Mouse (Mus musculus): ENCODE measurements around the gene Mpp3. TPM values are rescaled to one million over a fixed set of nuclear protein-coding genes. Genes with fewer than 3 reads are reported as not detected.

Mpp3 gene
- polyA plus RNA-seq, 1 experiment from 2014 or later = 3.3 TPM

DNA sequence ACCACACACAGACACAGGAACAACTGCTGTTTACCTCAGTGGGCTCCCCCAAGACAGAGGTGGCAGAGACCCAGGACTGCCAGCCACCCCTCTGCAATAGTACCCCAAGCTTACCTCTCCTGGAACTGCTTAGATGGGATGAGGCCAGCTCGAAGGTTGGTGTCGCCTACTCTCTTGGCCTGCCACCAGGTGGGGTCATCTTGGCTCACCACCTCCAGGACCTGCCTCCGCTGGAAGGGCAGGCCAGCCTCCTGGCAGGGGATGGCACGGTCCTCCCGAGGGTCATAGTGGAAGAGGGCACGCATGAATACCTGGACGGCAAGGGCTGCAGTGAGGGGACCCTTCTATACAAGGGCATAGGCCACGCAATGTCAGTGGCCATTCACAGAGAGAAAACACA lies 15.1 kb downstream of the Mpp3 start:
- Histone ChIP-seq H3K4me1 (ENCODE audit: control insufficient read depth in 2 of 2, insufficient read depth in 2 of 2, low read length in 2 of 2) (peaks cover 5 to 10% of the 10 kb centered on the region in 2 experiments; a peak in 2 of 4 replicates), H3K9ac (ENCODE audit: low read length) (no peak overlapping the region)
- 78% methylated on average over 8 of the region's 8 CpGs for WGBS

DNA sequence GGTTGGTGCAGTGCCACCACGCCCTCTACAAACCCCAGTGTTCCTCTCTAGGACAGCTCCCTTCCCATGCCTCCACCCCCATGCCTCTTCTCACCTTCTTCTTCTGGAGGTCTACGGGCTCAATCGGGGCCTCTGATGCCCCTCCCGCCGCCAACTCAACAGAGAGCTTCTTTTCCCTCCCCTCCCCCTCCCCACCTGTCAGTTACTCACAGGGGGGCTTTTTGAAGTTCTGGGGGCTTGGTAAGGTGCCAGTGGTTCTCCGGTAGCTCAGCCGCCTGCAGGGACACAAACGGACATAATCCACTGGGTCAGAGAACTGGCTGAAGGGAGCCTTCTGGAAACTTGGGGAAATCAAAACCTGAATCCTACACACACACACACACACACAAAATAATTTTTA lies 16.8 kb downstream of the Mpp3 start:
- H3K9me3 ChIP-seq (ENCODE audit: control insufficient read depth, low read length) = no peaks in the 10 kb centered on the region
- WGBS = 72% methylated on average over 8 of the region's 8 CpGs
- no peaks in the 10 kb centered on the region for H3K27me3 ChIP-seq (ENCODE audit: control insufficient read depth, insufficient read depth, low read length)
- no peak for ATAC-seq (ENCODE audit: insufficient number of reproducible peaks, insufficient read depth, low FRiP score, low read depth)
- H3K4me3 ChIP-seq (ENCODE audit: control insufficient read depth in 1 of 2, insufficient read depth in 1 of 2, low read depth in 1 of 2, low read length in 2 of 2) = no peak overlapping the region
- peaks cover 8 to 10% of the 10 kb centered on the region in 2 experiments; a peak in 2 of 4 replicates for H3K4me1 ChIP-seq (ENCODE audit: control insufficient read depth in 2 of 2, insufficient read depth in 2 of 2, low read length in 2 of 2)
- H3K36me3 ChIP-seq (ENCODE audit: control insufficient read depth, insufficient read depth, low read length) = peaks cover 6% of the 10 kb centered on the region; the same call in 1 of the 2 replicates
- no peak overlapping the region for H3K4me2 ChIP-seq (ENCODE audit: low read length)
- no peak overlapping the region for H3K27ac ChIP-seq (replicated peaks in 1 of 2; ENCODE audit: control insufficient read depth in 1 of 2, insufficient read depth in 1 of 2, low read depth in 2 of 2, low read length in 2 of 2)
- no peak overlapping the region for H3K9ac ChIP-seq (ENCODE audit: low read length)

More for the DNA sequence above, 15.1 kb downstream of the Mpp3 start:
- Histone ChIP-seq H3K4me2 (ENCODE audit: low read length) (no peak overlapping the region), H3K36me3 (ENCODE audit: control insufficient read depth, insufficient read depth, low read length) (peaks cover 6% of the 10 kb centered on the region; the same call in 1 of the 2 replicates), H3K27me3 (ENCODE audit: control insufficient read depth, insufficient read depth, low read length) (no peaks in the 10 kb centered on the region), H3K4me3 (ENCODE audit: control insufficient read depth in 1 of 2, insufficient read depth in 1 of 2, low read depth in 1 of 2, low read length in 2 of 2) (no peak overlapping the region), H3K9me3 (ENCODE audit: control insufficient read depth, low read length) (no peaks in the 10 kb centered on the region), H3K27ac (replicated peaks in 1 of 2; ENCODE audit: control insufficient read depth in 1 of 2, insufficient read depth in 1 of 2, low read depth in 2 of 2, low read length in 2 of 2) (no peak overlapping the region)
- ATAC-seq (ENCODE audit: insufficient number of reproducible peaks, insufficient read depth, low FRiP score, low read depth) = no peak

DNA sequence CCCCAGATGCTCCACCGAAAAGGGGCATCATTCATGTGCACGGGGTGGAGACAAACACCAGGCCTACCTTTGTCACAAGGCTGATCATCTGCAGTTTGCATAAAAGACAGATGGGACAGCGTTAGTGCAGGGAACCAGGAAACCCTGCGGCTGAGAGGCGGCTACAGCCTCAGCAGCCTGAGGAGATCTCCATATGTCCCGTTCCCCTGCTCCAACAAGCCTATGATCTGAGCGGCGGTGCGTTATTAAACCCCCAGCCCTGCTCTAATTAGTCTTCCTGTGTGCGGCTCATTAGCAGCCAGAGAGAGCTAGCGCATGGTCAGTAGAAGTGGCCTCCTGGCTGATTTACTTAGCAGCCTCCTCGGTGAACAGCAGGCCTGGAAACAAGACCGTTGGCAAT lies 18.1 kb downstream of the Mpp3 start:
- Histone ChIP-seq H3K36me3 (ENCODE audit: control insufficient read depth, insufficient read depth, low read length) (peaks cover 6% of the 10 kb centered on the region; the same call in 1 of the 2 replicates), H3K27ac (replicated peaks in 1 of 2; ENCODE audit: control insufficient read depth in 1 of 2, insufficient read depth in 1 of 2, low read depth in 2 of 2, low read length in 2 of 2) (no peak overlapping the region), H3K9ac (ENCODE audit: low read length) (no peak overlapping the region), H3K9me3 (ENCODE audit: control insufficient read depth, low read length) (no peaks in the 10 kb centered on the region), H3K4me2 (ENCODE audit: low read length) (no peak overlapping the region), H3K4me3 (ENCODE audit: control insufficient read depth in 1 of 2, insufficient read depth in 1 of 2, low read depth in 1 of 2, low read length in 2 of 2) (no peak overlapping the region), H3K27me3 (ENCODE audit: control insufficient read depth, insufficient read depth, low read length) (no peaks in the 10 kb centered on the region), H3K4me1 (ENCODE audit: control insufficient read depth in 2 of 2, insufficient read depth in 2 of 2, low read length in 2 of 2) (peaks cover 4 to 8% of the 10 kb centered on the region in 2 experiments; a peak in 1 of 4 replicates)
- 74% methylated on average over 13 of the region's 13 CpGs for WGBS
- no peak for ATAC-seq (ENCODE audit: insufficient number of reproducible peaks, insufficient read depth, low FRiP score, low read depth)

DNA sequence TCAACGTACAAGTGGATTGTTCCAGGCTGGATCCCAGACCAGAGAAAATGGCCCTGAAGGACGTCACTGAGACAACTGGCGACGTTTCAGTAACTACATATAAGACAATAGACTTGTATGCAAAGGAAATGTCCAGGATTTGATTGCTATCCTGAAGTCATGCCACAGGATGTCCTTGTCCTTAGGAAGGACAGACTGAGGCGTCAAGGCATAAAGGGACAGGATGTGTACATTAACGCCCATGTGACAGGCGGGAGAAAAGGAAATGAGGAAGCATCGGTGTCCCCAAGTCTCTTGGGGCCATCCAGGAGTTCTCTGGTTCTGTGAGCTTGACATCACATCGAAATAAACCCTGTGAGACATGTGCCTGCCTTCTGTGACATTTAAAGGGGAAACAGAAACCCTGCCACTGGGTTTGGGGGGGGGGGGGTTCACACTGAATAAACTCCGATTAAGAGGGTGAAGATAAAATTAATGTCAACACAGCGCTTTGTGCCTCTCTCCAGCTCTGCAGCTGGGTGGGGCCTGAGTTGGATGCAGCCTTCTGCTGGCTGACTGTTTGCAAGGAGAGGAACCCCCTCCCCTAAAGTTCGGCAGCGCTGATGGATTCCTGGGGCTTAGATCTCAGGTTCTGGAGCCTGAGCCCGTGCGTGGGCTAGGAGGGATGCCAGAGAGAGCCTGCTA lies 19.2 kb downstream of the Mpp3 start:
- no peak overlapping the region for H3K4me2 ChIP-seq (ENCODE audit: low read length)
- H3K4me1 ChIP-seq (ENCODE audit: control insufficient read depth in 2 of 2, insufficient read depth in 2 of 2, low read length in 2 of 2) = peaks cover 4 to 8% of the 10 kb centered on the region in 2 experiments; a peak in 1 of 4 replicates
- peak overlapping the region; percentile 16; the same call in 1 of the 2 replicates for H3K9ac ChIP-seq (ENCODE audit: low read length)
- no peaks in the 10 kb centered on the region for H3K9me3 ChIP-seq (ENCODE audit: control insufficient read depth, low read length)
- WGBS = 61% methylated on average over 15 of the region's 15 CpGs
- peak; percentile 52 for ATAC-seq (ENCODE audit: insufficient number of reproducible peaks, insufficient read depth, low FRiP score, low read depth)
- H3K36me3 ChIP-seq (ENCODE audit: control insufficient read depth, insufficient read depth, low read length) = peaks cover 6% of the 10 kb centered on the region; the same call in 1 of the 2 replicates
- H3K4me3 ChIP-seq (ENCODE audit: control insufficient read depth in 1 of 2, insufficient read depth in 1 of 2, low read depth in 1 of 2, low read length in 2 of 2) = no peak overlapping the region
- no peaks in the 10 kb centered on the region for H3K27me3 ChIP-seq (ENCODE audit: control insufficient read depth, insufficient read depth, low read length)
- H3K27ac ChIP-seq (replicated peaks in 1 of 2; ENCODE audit: control insufficient read depth in 1 of 2, insufficient read depth in 1 of 2, low read depth in 2 of 2, low read length in 2 of 2) = peak overlapping the region; percentile 8 to 38; a peak in 1 of 4 replicates

- 90% methylated on average over 8 of the region's 8 CpGs for WGBS
- 0 out of 4 replicates have a peak overlapping the region, but pooled peaks of 1 of the 2 experiments have one; percentile 38 for H3K27ac ChIP-seq (replicated peaks in 1 of 2; ENCODE audit: control insufficient read depth in 1 of 2, insufficient read depth in 1 of 2, low read depth in 2 of 2, low read length in 2 of 2)
- H3K4me2 ChIP-seq (ENCODE audit: low read length) = no peak overlapping the region
- H3K4me3 ChIP-seq (ENCODE audit: control insufficient read depth in 1 of 2, insufficient read depth in 1 of 2, low read depth in 1 of 2, low read length in 2 of 2) = no peak overlapping the region
- H3K27me3 ChIP-seq (ENCODE audit: control insufficient read depth, insufficient read depth, low read length) = no peaks in the 10 kb centered on the region
- peaks cover 4 to 8% of the 10 kb centered on the region in 2 experiments; a peak in 1 of 4 replicates for H3K4me1 ChIP-seq (ENCODE audit: control insufficient read depth in 2 of 2, insufficient read depth in 2 of 2, low read length in 2 of 2)
- H3K9me3 ChIP-seq (ENCODE audit: control insufficient read depth, low read length) = no peaks in the 10 kb centered on the region
- peaks cover 6% of the 10 kb centered on the region; the same call in 1 of the 2 replicates for H3K36me3 ChIP-seq (ENCODE audit: control insufficient read depth, insufficient read depth, low read length)
- no peak overlapping the region for H3K9ac ChIP-seq (ENCODE audit: low read length)
- ATAC-seq (ENCODE audit: insufficient number of reproducible peaks, insufficient read depth, low FRiP score, low read depth) = no peak
These were observed 19.9 kb downstream of the Mpp3 start for GRCm38 (mm10) chr11:102008372-102008771.

DNA sequence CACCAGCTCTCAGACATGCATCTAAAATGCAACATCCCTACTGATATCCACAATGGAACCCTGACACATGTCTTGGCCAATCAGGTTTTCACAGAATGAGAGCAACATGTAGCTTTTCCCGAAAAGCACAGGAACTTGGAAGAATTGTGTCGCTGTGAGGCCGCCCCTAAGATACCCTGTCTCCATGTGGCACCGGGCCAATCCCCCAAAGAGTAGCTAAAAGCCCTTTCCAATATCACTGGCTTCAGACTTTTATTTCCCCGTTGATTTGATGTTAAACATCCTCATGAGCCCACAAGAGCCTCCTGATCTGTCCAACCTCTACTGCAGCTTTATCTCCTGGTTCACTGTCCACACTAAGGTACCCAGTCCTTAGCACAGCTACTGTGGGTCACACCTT lies 21.6 kb downstream of the Mpp3 start:
- Histone ChIP-seq H3K4me3 (ENCODE audit: control insufficient read depth in 1 of 2, insufficient read depth in 1 of 2, low read depth in 1 of 2, low read length in 2 of 2) (no peak overlapping the region), H3K9me3 (ENCODE audit: control insufficient read depth, low read length) (no peaks in the 10 kb centered on the region), H3K36me3 (ENCODE audit: control insufficient read depth, insufficient read depth, low read length) (peaks cover 6% of the 10 kb centered on the region; the same call in 1 of the 2 replicates), H3K4me2 (ENCODE audit: low read length) (no peak overlapping the region), H3K27me3 (ENCODE audit: control insufficient read depth, insufficient read depth, low read length) (no peaks in the 10 kb centered on the region), H3K27ac (replicated peaks in 1 of 2; ENCODE audit: control insufficient read depth in 1 of 2, insufficient read depth in 1 of 2, low read depth in 2 of 2, low read length in 2 of 2) (no peak overlapping the region), H3K4me1 (ENCODE audit: control insufficient read depth in 2 of 2, insufficient read depth in 2 of 2, low read length in 2 of 2) (peaks cover 4 to 8% of the 10 kb centered on the region in 2 experiments; a peak in 1 of 4 replicates), H3K9ac (ENCODE audit: low read length) (no peak overlapping the region)
- no peak for ATAC-seq (ENCODE audit: insufficient number of reproducible peaks, insufficient read depth, low FRiP score, low read depth)
- 79% methylated on average over 5 of the region's 5 CpGs for WGBS

DNA sequence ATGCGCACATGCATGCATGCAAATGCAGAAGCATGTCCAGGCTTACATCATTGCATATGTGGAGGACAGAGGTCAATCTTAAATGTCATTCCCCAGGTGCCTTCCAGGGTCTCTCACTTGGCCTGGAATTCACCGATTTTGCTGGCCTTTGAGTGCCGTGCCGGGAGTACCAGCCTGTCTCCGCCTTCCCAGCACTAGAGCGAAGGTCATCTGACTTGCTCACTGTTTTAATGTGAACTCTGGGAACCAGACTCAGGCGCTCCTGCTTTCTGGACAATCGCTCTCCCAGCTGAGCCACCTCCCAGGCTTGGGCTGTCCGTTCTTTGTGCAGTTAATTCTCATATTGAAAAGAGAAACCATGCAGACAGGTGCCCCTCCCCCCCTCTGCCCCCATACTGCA lies 22.0 kb downstream of the Mpp3 start:
- H3K9ac ChIP-seq (ENCODE audit: low read length) = no peak overlapping the region
- peaks cover 4 to 8% of the 10 kb centered on the region in 2 experiments; a peak in 1 of 4 replicates for H3K4me1 ChIP-seq (ENCODE audit: control insufficient read depth in 2 of 2, insufficient read depth in 2 of 2, low read length in 2 of 2)
- H3K27ac ChIP-seq (replicated peaks in 1 of 2; ENCODE audit: control insufficient read depth in 1 of 2, insufficient read depth in 1 of 2, low read depth in 2 of 2, low read length in 2 of 2) = no peak overlapping the region
- no peaks in the 10 kb centered on the region for H3K9me3 ChIP-seq (ENCODE audit: control insufficient read depth, low read length)
- no peak overlapping the region for H3K4me2 ChIP-seq (ENCODE audit: low read length)
- ATAC-seq (ENCODE audit: insufficient number of reproducible peaks, insufficient read depth, low FRiP score, low read depth) = no peak
- H3K27me3 ChIP-seq (ENCODE audit: control insufficient read depth, insufficient read depth, low read length) = no peaks in the 10 kb centered on the region
- WGBS = 70% methylated on average over 9 of the region's 9 CpGs
- peaks cover 6% of the 10 kb centered on the region; the same call in 1 of the 2 replicates for H3K36me3 ChIP-seq (ENCODE audit: control insufficient read depth, insufficient read depth, low read length)
- no peak overlapping the region for H3K4me3 ChIP-seq (ENCODE audit: control insufficient read depth in 1 of 2, insufficient read depth in 1 of 2, low read depth in 1 of 2, low read length in 2 of 2)

Data from heart, embryonic 14.5 days (tissue).